1 mouse cellular context compared by ENCODE assay signal in the genomic region with DNA sequence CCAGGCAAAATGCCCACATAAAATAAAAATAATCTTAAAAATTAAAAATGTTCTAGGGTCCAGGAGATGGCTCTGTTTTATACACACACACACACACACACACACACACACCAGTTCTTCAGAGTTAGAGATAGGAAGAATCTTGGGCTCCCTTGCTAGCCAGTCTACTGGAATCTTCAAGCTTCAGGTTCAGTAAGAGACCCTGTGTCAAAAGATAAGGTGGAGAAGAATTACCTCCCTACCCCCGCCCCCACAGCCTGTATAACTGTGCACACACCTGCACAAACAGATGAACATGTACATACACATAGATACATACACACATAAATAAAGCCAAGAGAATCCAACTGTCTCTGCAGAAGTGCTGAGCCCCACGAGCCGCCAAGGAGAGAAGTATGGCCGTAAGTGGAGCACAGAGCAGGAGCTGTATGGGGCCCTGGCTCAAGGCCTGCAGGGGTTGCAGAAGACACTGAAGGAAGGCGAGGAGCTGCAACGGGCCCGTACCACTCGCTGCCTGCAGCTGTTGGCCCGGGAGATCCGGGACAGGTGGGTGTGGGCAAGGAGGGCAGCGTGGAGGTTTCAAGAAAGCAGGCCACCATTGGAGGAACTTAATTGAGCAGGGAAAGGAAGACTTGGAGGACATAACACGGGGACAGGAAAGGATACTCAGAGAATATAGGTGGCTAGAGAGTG.
A peak's percentile ranks its signal among the peaks of the same experiment; 100 is the strongest.
TF ChIP-seq lines count a peak whose summit lies in the region.

No protein-coding gene starts in this region.

TF ChIP-seq in myocyte, 11 proteins besides CTCF, POLR2A, EP300 and RAD21:
- TF ChIP-seq MAX (IDR thresholded peaks at IDR 0.05; ENCODE audit: low read depth) (no peak), E2F4 (IDR thresholded peaks at IDR 0.05; ENCODE audit: insufficient read depth) (no peak), POLR2AphosphoS2 (IDR thresholded peaks at IDR 0.05; ENCODE audit: insufficient read length, low read depth) (no peak), MYOD1 (IDR thresholded peaks at IDR 0.05; ENCODE audit: control insufficient read depth in 1 of 3, insufficient read length in 2 of 3, low read depth in 2 of 3) (peak in 2 of 3 experiments; percentile 76 to 92), MYOG (IDR thresholded peaks at IDR 0.05; ENCODE audit: control insufficient read depth in 1 of 3, insufficient read depth in 1 of 3, insufficient read length in 2 of 3, low read depth in 2 of 3) (peak in 2 of 3 experiments; percentile 92 to 94), CEBPB (IDR thresholded peaks at IDR 0.05; ENCODE audit: insufficient read depth, poor library complexity, severe bottlenecking) (no peak), TCF3 (IDR thresholded peaks at IDR 0.05; ENCODE audit: insufficient read length, low read depth) (peak; percentile 8)
